Mouse (Mus musculus): ENCODE measurements at regions not wholly inside any gene's neighbourhood (a gene's known extent, or its start where the extent isn't known, plus 50 kb on each side); places are given as distances from the start of the nearest gene placed in this dataset.

DNA sequence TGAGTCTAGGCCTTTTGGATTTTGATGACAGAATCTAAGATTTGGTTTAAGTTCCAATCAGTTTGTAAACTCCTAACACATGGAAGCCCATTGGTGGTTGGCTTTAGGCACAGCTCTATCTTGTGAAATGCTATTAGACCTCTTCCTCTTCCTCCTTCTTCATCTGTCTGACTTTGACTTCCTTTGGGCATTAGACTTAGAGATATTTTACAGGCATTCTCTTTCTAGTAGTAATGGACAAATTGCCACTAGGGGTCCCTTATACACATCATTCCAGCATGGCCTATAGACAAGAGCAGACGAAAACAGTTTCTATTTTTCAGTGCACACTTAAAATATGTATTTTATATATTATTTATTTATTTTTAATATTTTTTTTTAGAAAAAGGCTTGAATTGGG, 221.5 kb downstream of the 1500009L16Rik start:
- DNase-seq (ENCODE audit: low read depth): no peak
- TF ChIP-seq POLR2A (IDR thresholded peaks at IDR 0.05; ENCODE audit: borderline replicate concordance, extremely low read depth, insufficient read depth, insufficient read length, poor library complexity, severe bottlenecking): no peak
- no peak for TF ChIP-seq CTCF (IDR thresholded peaks at IDR 0.05; ENCODE audit: borderline replicate concordance, extremely low read depth, insufficient read depth, insufficient read length)

DNA sequence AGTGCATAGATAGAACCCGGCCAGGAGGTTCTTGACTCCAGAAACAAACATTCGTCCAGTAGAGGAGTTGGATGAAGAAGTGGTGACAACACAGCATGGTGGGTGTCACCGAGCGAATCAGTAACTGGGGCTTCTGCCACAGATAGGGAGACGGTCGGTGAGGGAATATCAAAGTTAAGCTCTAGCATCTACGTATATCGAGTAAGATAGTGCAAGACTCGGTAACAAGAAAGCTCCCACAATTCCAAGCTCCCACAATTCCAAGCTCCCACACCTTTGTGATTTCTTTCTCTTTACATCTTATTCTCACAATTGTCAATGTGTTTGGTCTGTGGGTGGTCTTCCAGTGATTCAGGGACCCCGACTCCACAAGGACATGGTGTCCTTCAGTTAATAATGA, 222.2 kb downstream of the 1500009L16Rik start:
- no peak for DNase-seq (ENCODE audit: low read depth)
- TF ChIP-seq POLR2A (IDR thresholded peaks at IDR 0.05; ENCODE audit: borderline replicate concordance, extremely low read depth, insufficient read depth, insufficient read length, poor library complexity, severe bottlenecking) (no peak), CTCF (IDR thresholded peaks at IDR 0.05; ENCODE audit: borderline replicate concordance, extremely low read depth, insufficient read depth, insufficient read length) (no peak)

DNA sequence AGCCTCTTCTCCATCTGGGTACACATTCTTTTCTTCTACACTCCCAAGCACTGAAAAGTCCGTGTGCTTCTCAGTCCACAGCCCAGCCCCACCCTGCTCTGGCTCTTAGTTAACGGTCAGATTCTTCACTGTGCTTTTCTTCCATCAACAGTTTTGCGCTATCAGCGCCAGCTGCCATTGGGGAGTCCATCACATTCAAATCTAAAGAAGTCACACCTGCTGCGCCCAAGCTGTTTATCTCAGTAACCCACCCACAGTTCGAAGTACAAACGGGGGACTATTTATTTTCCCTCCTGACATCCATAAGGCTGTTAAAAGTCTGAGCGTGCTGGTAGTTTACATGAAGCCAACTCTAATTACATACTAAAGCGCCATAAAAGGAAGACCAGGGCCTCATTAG, 222.8 kb downstream of the 1500009L16Rik start:
- TF ChIP-seq POLR2A (IDR thresholded peaks at IDR 0.05; ENCODE audit: borderline replicate concordance, extremely low read depth, insufficient read depth, insufficient read length, poor library complexity, severe bottlenecking) (no peak), CTCF (IDR thresholded peaks at IDR 0.05; ENCODE audit: borderline replicate concordance, extremely low read depth, insufficient read depth, insufficient read length) (no peak)
- no peak for DNase-seq (ENCODE audit: low read depth)

DNA sequence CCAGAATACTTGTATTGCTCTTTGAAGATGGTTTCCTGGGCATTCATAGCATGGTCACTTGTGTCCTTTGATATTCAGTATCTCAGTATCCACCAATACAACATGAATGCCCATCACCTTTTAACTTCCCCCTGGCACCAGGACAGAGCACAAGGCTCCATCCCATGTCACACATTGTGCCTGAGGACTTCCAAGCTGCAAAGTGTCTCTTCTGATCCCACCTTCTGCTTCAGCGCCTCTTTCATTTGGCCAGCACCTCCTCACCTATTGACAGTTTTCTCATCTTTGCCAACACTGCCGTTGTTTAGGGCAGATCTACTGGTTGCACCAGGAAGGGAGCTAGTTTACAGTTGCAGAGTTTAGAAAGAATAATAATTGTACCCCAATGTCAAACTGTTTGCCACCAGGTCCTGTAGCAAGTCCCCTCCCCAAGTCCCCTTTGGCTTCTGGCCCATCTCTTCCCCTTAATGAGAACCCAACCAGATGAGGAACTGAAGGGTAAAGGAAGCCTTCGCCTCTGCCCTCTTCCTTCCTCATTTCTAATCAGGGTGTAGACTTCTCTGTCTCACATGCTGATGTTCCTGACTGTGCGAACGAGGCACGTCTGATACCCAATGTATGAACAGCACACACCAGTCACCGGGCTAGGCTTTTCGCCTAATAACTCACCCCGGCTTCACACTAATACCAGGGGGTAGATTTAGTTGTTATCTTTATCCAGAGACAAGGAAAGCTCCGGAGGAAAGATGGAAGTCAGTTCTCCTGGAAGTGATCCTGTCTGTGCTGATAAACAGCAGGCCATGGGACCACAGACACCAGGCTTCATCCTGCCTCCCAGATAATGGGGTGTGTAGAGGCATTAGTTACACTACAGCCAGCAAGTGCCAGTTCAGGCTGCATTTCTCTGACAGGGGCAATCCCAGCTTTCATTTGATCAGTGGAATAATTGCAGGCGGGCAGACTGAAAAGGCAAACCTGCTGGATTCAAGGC, 223.8 kb downstream of the 1500009L16Rik start:
- no peak for DNase-seq (ENCODE audit: low read depth)
- TF ChIP-seq POLR2A (IDR thresholded peaks at IDR 0.05; ENCODE audit: borderline replicate concordance, extremely low read depth, insufficient read depth, insufficient read length, poor library complexity, severe bottlenecking) (no peak), CTCF (IDR thresholded peaks at IDR 0.05; ENCODE audit: borderline replicate concordance, extremely low read depth, insufficient read depth, insufficient read length) (no peak)

DNA sequence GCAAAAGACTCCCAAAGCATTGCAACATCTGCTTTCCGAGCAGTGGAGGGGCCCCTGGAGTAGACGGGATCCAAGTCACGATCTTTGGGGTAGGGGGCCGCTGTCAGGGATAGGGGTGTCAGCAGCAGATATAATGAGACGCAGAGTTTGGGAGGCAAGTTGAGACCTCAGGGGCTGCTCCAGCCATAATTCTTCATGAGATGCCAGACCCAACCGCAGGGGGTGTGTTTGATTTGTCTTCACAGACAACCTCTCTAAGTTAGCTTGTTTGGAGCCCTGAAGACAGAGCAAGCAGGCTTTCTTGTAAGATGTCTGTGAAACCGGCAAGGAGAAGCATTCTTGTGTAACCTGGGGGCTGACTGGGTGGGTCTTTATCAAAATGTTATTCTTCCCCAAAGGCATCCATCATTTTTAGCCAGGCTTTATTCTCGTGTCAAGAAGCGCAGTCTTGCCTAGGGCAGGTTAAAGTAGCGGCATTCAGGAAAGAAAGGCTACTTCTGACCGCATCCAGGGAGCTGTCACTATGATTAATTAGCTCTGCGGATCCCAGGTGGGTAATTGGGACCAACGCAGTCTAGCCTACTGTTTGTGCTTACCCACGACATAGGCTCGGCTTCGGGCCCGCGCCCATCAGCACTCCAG, 234.6 kb downstream of the 1500009L16Rik start:
- DNase-seq (ENCODE audit: low read depth): peak; percentile 71
- TF ChIP-seq CTCF (IDR thresholded peaks at IDR 0.05; ENCODE audit: borderline replicate concordance, extremely low read depth, insufficient read depth, insufficient read length) (no peak), POLR2A (IDR thresholded peaks at IDR 0.05; ENCODE audit: borderline replicate concordance, extremely low read depth, insufficient read depth, insufficient read length, poor library complexity, severe bottlenecking) (no peak)

DNA sequence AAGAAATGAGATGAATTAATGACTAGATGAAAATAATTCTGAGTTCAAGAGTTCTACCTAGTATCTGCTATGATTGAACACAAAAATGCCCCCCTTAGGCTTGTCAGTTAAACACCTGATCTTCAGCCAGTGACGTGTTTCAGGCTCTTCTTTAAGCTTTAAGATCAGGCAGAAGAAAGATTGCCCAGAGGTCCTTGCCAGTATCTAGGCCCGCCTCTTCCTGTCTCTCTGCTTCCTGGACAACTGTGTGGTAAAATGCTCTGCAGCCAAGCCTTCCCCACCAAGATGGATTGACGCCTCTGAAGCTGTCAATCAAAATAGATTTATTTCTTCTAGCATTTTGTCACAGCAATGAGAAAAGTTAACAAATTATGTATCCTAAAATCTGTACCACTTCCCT, 235.7 kb downstream of the 1500009L16Rik start:
- DNase-seq (ENCODE audit: low read depth): no peak

DNA sequence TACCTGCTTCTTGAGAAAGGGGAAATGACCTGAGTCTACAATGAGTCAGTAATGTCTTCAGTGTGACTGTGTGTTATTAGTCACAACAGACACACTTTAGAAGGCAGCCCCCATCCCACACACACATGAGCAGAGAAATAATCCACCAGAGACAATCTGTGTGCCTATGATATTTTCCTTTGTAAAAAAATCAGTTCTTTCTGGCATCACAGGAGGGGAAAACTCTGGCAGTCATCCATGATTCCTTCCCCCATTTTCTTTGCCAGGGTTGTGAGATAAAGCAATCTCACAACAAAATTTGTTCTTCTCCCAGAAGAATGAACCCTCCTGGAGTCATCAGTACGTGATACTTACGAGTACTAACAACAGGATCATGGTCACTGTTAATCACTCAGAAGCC, 236.2 kb downstream of the 1500009L16Rik start:
- TF ChIP-seq POLR2A (IDR thresholded peaks at IDR 0.05; ENCODE audit: borderline replicate concordance, extremely low read depth, insufficient read depth, insufficient read length, poor library complexity, severe bottlenecking) (no peak), CTCF (IDR thresholded peaks at IDR 0.05; ENCODE audit: borderline replicate concordance, extremely low read depth, insufficient read depth, insufficient read length) (no peak)
- DNase-seq (ENCODE audit: low read depth): no peak

More for the DNA sequence above, 235.7 kb downstream of the 1500009L16Rik start:
- no peak for TF ChIP-seq POLR2A (IDR thresholded peaks at IDR 0.05; ENCODE audit: borderline replicate concordance, extremely low read depth, insufficient read depth, insufficient read length, poor library complexity, severe bottlenecking)
- no peak for TF ChIP-seq CTCF (IDR thresholded peaks at IDR 0.05; ENCODE audit: borderline replicate concordance, extremely low read depth, insufficient read depth, insufficient read length)

DNA sequence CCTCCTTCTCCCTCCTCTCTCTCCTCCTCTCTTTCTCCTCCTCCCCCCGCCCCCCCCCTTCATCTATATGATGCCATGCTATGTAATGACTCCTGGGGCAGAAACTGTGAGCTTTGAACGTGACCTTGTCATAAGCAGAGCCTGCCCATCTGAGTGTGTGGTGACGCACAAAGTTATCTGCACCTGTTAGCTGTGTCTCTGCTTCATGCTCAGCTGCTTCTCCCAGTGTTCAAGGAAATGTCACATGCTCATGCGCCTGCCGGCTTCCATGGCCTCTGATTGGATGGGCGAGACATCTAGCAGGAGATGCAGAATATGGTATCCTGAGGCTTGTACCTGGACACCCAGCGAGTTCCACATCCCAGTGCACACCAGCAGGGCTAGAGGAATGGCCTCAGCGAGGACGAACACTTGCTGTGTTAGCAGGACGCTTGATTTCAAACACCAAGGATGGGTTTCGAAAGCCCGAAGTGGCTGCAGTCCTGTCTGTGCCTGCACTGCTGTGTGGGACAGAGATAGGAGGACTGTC, 240.6 kb downstream of the 1500009L16Rik start:
- TF ChIP-seq CTCF (IDR thresholded peaks at IDR 0.05; ENCODE audit: borderline replicate concordance, extremely low read depth, insufficient read depth, insufficient read length) (no peak), POLR2A (IDR thresholded peaks at IDR 0.05; ENCODE audit: borderline replicate concordance, extremely low read depth, insufficient read depth, insufficient read length, poor library complexity, severe bottlenecking) (no peak)
- DNase-seq (ENCODE audit: low read depth): no peak

DNA sequence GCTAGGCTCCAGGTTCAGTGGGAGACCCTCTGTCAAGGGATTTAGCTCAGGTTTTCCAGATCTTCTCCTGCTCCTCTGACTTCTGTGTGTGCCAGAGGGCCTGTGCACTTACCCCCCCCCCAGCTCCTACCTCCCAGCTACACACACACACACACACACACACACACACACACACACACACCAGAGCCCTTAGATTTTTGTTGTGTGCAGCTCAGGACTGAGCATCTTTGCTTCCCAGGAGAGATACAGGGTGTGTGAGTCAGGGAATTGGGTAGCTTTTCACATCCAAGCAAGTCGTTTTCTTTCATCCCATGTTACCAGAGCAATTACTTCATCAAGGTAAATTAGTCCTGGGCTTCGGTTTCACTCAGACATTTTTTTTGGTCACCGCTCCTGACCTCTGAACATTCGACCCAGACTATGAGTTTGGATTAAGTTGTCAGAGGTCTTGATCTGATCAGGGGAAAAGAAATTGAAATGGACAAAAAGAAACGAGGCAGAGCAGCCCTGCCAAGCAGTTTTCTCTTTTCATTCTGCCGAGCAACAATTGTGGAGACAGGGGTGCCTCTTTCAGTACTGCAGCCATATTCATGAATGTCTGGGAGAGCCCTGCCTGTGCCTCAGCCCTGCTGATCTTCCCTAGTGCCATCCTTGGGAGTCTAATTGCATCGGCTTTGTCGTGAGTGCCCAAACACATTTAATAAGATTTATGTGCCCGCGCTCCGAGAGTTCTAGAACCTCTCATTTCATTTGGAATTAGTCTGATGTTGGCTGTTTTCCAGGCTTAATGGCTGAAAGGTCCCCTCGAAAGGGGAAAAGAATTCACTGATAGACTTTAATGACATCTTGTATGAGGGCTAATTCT, 241.3 kb downstream of the 1500009L16Rik start:
- peak; percentile 75 for DNase-seq (ENCODE audit: low read depth)

DNA sequence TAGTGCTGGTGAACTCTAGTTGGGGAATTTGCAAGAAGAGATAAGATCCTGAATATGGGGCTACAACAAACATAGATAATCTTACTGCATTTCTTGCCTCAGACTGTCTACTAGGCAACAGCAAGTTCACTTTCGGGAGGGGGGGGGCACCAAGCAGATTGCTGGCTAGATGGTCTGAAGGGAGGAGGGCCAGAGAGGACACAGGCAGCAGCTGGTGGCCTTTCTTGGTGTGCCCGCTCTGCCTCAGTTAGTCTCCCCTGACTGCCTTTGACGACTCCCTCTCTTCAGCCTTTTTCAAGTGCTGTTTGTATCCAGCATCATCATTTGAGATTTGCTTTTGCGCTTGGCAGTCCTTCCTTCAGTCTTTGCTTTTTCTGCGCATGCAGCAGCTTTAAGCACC, 242.2 kb downstream of the 1500009L16Rik start:
- DNase-seq (ENCODE audit: low read depth): peak; percentile 52
- no peak for TF ChIP-seq CTCF (IDR thresholded peaks at IDR 0.05; ENCODE audit: borderline replicate concordance, extremely low read depth, insufficient read depth, insufficient read length)
- no peak for TF ChIP-seq POLR2A (IDR thresholded peaks at IDR 0.05; ENCODE audit: borderline replicate concordance, extremely low read depth, insufficient read depth, insufficient read length, poor library complexity, severe bottlenecking)

More for the DNA sequence above, 241.3 kb downstream of the 1500009L16Rik start:
- TF ChIP-seq POLR2A (IDR thresholded peaks at IDR 0.05; ENCODE audit: borderline replicate concordance, extremely low read depth, insufficient read depth, insufficient read length, poor library complexity, severe bottlenecking) (no peak), CTCF (IDR thresholded peaks at IDR 0.05; ENCODE audit: borderline replicate concordance, extremely low read depth, insufficient read depth, insufficient read length) (no peak)

All from brain, embryonic 14.5 days (tissue).